Mouse (Mus musculus): ENCODE results near the gene Gdpd3. TPM values are rescaled to one million over a fixed set of nuclear protein-coding genes. Genes with fewer than 3 reads are reported as not detected.
"Not testable (repeated sequence)": the region's sequence is repeated elsewhere in the genome, so short reads cannot be mapped to it uniquely, and the experiment has no call there.

Gdpd3 gene
- polyA plus RNA-seq, 1 experiment from 2014 or later, result 1.5 TPM

- H3K4me2 ChIP-seq, result peak overlapping the region; percentile 39
- peaks cover 39% of the 10 kb centered on the region for H3K36me3 ChIP-seq
- H3K27me3 ChIP-seq, result no peaks in the 10 kb centered on the region
- no peak for ATAC-seq (ENCODE audit: low FRiP score, low read depth)
- 58% methylated on average over 17 of the region's 17 CpGs for WGBS
- H3K4me1 ChIP-seq (replicated peaks), result peaks cover 36% of the 10 kb centered on the region
- no peak overlapping the region for H3K9ac ChIP-seq
- peak overlapping the region; percentile 37 for H3K27ac ChIP-seq (replicated peaks)
- H3K4me3 ChIP-seq, result peak overlapping the region; percentile 12
- H3K9me3 ChIP-seq, result no peaks in the 10 kb centered on the region
Observed at GRCm38 (mm10) chr7:126762471-126763008, 3.6 kb upstream of the Gdpd3 start.

DNA sequence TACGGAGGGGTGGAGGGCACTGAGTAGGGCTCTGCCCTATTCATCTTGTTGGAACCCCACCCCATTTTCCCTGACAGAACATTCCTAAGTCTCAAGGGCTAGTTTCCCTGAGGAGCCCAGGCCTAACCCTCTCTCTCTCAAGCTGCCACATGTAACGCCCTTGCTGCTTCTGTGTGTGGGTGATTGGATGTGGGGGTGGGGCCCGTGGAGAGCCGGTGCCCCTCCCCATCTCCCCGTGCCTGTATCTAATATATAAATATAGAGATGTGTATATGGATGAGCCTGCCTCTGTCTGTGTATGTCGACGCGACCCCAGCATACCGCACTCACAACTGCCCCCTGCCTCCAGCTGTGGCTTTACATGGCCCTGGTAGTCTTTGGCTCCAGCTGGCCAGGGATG is 594 bp upstream of the Gdpd3 start:
- no peak overlapping the region for H3K4me2 ChIP-seq
- WGBS, result 92% methylated on average over 9 of the region's 9 CpGs

DNA sequence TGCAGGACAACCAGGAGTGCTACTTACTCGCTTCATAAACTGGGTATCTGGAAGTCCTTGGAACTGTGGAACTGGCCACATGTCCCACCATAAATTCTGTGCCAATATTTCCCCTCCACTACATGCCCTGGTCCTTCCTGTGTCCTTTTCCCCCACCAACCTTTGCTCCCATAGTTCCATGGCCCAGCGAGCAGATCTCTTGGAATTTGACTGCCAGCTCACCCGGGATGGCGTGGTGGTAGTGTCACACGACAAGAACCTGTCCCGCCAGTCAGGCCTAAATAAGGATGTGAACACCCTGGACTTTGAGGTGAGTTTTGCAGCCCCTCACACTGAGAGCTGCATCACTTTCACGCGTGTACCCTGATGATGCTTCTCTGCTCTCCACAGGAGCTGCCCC is 867 bp downstream of the Gdpd3 start:
- H3K4me1 ChIP-seq (replicated peaks), result peaks cover 14% of the 10 kb centered on the region
- H3K4me2 ChIP-seq, result no peak overlapping the region
- 96% methylated on average over 8 of the region's 8 CpGs for WGBS
- ATAC-seq (ENCODE audit: low FRiP score, low read depth), result no peak
- H3K27me3 ChIP-seq, result no peaks in the 10 kb centered on the region
- H3K9me3 ChIP-seq, result no peaks in the 10 kb centered on the region
- no peak overlapping the region for H3K27ac ChIP-seq (replicated peaks)
- H3K4me3 ChIP-seq, result no peak overlapping the region
- no peak overlapping the region for H3K9ac ChIP-seq
- peaks cover 61% of the 10 kb centered on the region for H3K36me3 ChIP-seq

More for the DNA sequence above, 594 bp upstream of the Gdpd3 start:
- peaks cover 58% of the 10 kb centered on the region for H3K36me3 ChIP-seq
- no peak for ATAC-seq (ENCODE audit: low FRiP score, low read depth)
- H3K9ac ChIP-seq, result no peak overlapping the region
- H3K9me3 ChIP-seq, result no peaks in the 10 kb centered on the region
- no peak overlapping the region for H3K4me3 ChIP-seq
- no peaks in the 10 kb centered on the region for H3K27me3 ChIP-seq
- no peak overlapping the region for H3K27ac ChIP-seq (replicated peaks)
- peaks cover 28% of the 10 kb centered on the region for H3K4me1 ChIP-seq (replicated peaks)

GRCm38 (mm10) chr7:126770784-126771183 is 4.7 kb downstream of the Gdpd3 start:
- Histone ChIP-seq H3K27me3 (no peaks in the 10 kb centered on the region), H3K9ac (no peak overlapping the region), H3K27ac (replicated peaks) (no peak overlapping the region), H3K9me3 (no peaks in the 10 kb centered on the region), H3K4me3 (no peak overlapping the region), H3K36me3 (peaks cover 37% of the 10 kb centered on the region), H3K4me1 (replicated peaks) (peaks cover 4% of the 10 kb centered on the region), H3K4me2 (no peak overlapping the region)
- ATAC-seq (ENCODE audit: low FRiP score, low read depth), result no peak
- WGBS, result 83% methylated on average over 12 of the region's 12 CpGs

GRCm38 (mm10) chr7:126773351-126773750 is 7.2 kb downstream of the Gdpd3 start:
- Histone ChIP-seq H3K27me3 (no peaks in the 10 kb centered on the region), H3K4me2 (no peak overlapping the region), H3K4me1 (replicated peaks) (peaks cover 25% of the 10 kb centered on the region), H3K9me3 (no peaks in the 10 kb centered on the region), H3K27ac (replicated peaks) (no peak overlapping the region), H3K36me3 (peaks cover 14% of the 10 kb centered on the region), H3K4me3 (no peak overlapping the region), H3K9ac (no peak overlapping the region)
- no peak for ATAC-seq (ENCODE audit: low FRiP score, low read depth)
- 87% methylated on average over 2 of the region's 2 CpGs for WGBS

DNA sequence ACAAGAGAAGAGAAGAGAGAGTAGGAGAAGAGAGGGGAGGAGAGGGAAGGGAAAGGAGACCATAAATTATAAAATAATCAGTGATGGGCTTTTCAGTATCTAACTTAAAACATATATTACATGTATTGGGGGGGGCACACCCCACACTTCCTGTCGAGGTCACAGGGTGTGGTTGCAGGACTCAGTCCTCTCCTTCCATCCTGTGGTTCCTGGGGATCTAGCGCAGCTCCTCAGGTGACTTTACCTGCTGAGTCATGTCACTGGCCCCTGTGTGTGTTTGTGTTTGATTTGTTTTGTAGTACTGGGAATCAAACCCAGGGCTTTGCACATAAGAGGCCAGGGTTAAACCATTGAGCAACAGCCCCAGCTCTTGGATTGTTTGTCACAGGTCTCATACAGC is 8.3 kb downstream of the Gdpd3 start:
- Histone ChIP-seq H3K4me1 (replicated peaks) (peaks cover 35% of the 10 kb centered on the region), H3K27me3 (no peaks in the 10 kb centered on the region), H3K4me2 (no peak overlapping the region), H3K27ac (replicated peaks) (no peak overlapping the region), H3K4me3 (no peak overlapping the region), H3K36me3 (peaks cover 12% of the 10 kb centered on the region), H3K9me3 (no peaks in the 10 kb centered on the region), H3K9ac (no peak overlapping the region)
- ATAC-seq (ENCODE audit: low FRiP score, low read depth), result no peak
- WGBS, result 93% methylated on average over 2 of the region's 2 CpGs

DNA sequence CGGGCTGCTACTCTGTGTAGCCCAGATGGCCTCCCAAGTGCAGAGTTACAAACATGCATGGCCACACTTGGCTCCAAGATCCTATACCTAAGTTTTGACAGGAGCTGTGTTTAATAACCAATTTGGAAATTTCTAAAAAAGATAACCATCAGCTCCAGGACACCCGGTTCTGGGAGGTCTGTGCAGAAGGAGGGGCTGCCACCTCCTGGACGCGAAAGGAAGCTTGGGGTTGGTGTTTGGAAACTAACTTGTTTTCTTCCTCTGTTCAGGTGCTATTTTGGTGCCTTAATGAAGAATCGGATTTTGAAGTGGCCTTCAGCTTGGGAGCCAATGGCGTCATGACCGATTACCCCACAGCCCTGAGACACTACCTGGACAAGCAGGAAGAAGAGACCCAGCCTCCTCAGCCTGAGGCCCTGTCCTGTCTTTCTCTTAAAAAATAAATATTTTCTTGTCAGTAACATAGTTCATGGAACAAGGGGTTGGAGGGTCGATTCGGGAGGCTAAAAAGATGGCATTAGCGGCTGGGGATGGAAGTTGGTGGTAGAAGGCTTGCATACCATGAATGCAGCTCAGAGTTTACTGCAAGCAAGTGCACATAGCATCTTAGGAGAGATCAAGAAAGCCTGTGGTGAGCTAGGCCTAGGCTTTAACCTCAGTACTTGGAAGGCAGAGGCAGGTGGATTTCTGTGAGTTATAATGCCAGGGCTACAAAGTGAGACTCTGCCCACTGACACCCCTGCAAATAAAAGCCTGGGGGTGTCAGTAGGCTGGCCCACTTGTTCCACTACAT is 9.2 kb downstream of the Gdpd3 start:
- H3K9me3 ChIP-seq, result no peaks in the 10 kb centered on the region
- H3K4me3 ChIP-seq, result no peak overlapping the region
- 91% methylated on average over 10 of the region's 10 CpGs for WGBS
- H3K4me1 ChIP-seq (replicated peaks), result peaks cover 44% of the 10 kb centered on the region
- H3K27me3 ChIP-seq, result no peaks in the 10 kb centered on the region
- no peak overlapping the region for H3K9ac ChIP-seq
- H3K36me3 ChIP-seq, result 0 out of 2 replicates have a peak, but pooled peaks cover 3% of the 10 kb centered on the region
- no peak overlapping the region for H3K4me2 ChIP-seq
- ATAC-seq (ENCODE audit: low FRiP score, low read depth), result no peak
- no peak overlapping the region for H3K27ac ChIP-seq (replicated peaks)

DNA sequence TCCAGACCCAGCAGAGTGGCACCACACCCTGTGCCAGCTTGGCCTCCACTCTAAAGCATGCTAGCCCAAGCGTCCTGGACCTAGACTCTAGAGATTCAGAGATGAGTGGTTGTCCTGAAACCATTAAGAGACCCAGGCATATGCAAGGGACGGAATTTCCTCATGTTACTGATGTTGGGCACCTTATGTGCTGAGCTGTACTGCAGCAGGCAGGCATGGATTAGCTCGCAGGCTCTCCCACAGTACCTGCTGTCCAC is 9.8 kb downstream of the Gdpd3 start:
- H3K4me3 ChIP-seq, result peak overlapping the region; percentile 88; the same call in 1 of the 2 replicates
- H3K36me3 ChIP-seq, result 0 out of 2 replicates have a peak, but pooled peaks cover 3% of the 10 kb centered on the region
- no peaks in the 10 kb centered on the region for H3K9me3 ChIP-seq
- H3K9ac ChIP-seq, result peak overlapping the region; percentile 96
- WGBS, result 69% methylated on average over 3 of the region's 3 CpGs
- no peak for ATAC-seq (ENCODE audit: low FRiP score, low read depth)
- H3K4me1 ChIP-seq (replicated peaks), result peaks cover 50% of the 10 kb centered on the region
- peak overlapping the region; percentile 93 for H3K4me2 ChIP-seq
- H3K27me3 ChIP-seq, result no peaks in the 10 kb centered on the region
- peak overlapping the region; percentile 88; the same call in 1 of the 2 replicates for H3K27ac ChIP-seq (replicated peaks)

DNA sequence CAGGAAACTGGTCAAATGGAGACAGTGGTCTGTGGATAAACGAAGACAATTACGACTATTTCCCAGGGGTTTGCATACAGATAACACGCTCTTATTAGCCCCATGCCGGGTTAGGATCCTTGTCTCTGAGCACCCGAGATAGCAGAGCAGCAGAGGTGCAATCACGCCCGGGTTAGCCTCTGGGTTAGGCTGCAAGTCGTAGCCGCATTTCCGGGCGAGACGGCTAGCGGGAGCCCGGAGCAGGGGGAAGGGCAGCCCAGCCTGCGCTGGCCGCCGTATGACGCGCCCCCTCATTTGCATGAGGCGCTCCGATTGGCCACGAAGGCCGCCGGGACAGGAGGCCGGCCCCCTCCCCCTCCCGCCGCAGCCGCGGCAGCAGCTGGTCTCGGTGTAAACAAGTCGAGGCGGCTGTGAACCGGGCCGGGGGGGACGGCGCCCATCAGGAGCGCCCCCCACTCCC is 10.5 kb downstream of the Gdpd3 start, which contains the start of gene Ypel3:
Ypel3 (plus strand) TSS at position 358 of the 460 bp plus-strand sequence.
- ATAC-seq (ENCODE audit: low FRiP score, low read depth), result peak; percentile 90
- no peaks in the 10 kb centered on the region for H3K27me3 ChIP-seq
- peak within 1 kb of the TSS; percentile 96 for H3K9ac ChIP-seq
- peak within 1 kb of the TSS; percentile 93 for H3K4me2 ChIP-seq
- peak within 1 kb of the TSS; percentile 88 for H3K27ac ChIP-seq (replicated peaks)
- peaks cover 57% of the 10 kb centered on the region for H3K4me1 ChIP-seq (replicated peaks)
- under 1% methylated on average over 25 of the region's 37 CpGs for WGBS
- H3K4me3 ChIP-seq, result peak within 1 kb of the TSS; percentile 88
- no peaks in the 10 kb centered on the region for H3K9me3 ChIP-seq
- H3K36me3 ChIP-seq, result no peaks in the 10 kb centered on the region

- Histone ChIP-seq H3K4me2 (peak overlapping the region; percentile 93), H3K27ac (replicated peaks) (peak overlapping the region; percentile 88), H3K36me3 (no peaks in the 10 kb centered on the region), H3K9ac (peak overlapping the region; percentile 96), H3K9me3 (no peaks in the 10 kb centered on the region), H3K27me3 (no peaks in the 10 kb centered on the region), H3K4me1 (replicated peaks) (peaks cover 58% of the 10 kb centered on the region), H3K4me3 (peak overlapping the region; percentile 88)
- WGBS, result 44% methylated on average over 10 of the region's 10 CpGs
- ATAC-seq (ENCODE audit: low FRiP score, low read depth), result no peak
Observed at GRCm38 (mm10) chr7:126777476-126777875, 11.3 kb downstream of the Gdpd3 start.

DNA sequence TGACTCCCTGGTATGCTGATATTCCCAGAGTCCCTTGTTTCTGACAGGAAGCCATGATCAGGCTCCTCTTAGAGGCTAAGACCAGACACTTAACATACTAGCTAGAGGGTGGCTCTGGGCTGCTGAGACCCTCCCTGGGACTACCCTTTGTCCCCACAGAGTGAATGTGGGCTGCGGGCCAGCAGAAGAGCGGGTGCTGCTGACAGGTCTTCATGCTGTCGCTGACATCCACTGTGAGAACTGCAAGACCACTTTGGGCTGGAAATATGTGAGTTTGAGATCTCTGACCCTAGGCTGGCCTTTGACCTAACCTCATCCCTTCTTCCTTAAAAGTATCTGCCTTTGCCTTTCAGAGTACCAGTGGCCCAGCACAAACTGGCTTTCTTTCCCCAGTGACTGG is 12.0 kb downstream of the Gdpd3 start:
- Histone ChIP-seq H3K4me2 (peak overlapping the region; percentile 93), H3K36me3 (no peaks in the 10 kb centered on the region), H3K27ac (replicated peaks) (no peak overlapping the region), H3K4me3 (peak overlapping the region; percentile 88; the same call in 1 of the 2 replicates), H3K9ac (peak overlapping the region; percentile 96; the same call in 1 of the 2 replicates), H3K27me3 (no peaks in the 10 kb centered on the region), H3K4me1 (replicated peaks) (peaks cover 58% of the 10 kb centered on the region), H3K9me3 (no peaks in the 10 kb centered on the region)
- ATAC-seq (ENCODE audit: low FRiP score, low read depth), result no peak
- WGBS, result 87% methylated on average over 3 of the region's 3 CpGs

GRCm38 (mm10) chr7:126779101-126779500 is 13.0 kb downstream of the Gdpd3 start:
- not testable (repeated sequence) for ATAC-seq (ENCODE audit: low FRiP score, low read depth); H3K27ac ChIP-seq (replicated peaks); H3K4me3 ChIP-seq; H3K36me3 ChIP-seq; H3K27me3 ChIP-seq; H3K9ac ChIP-seq; H3K9me3 ChIP-seq; H3K4me2 ChIP-seq
- H3K4me1 ChIP-seq (replicated peaks), result peaks cover 58% of the 10 kb centered on the region
- WGBS, result 91% methylated on average over 7 of the region's 7 CpGs

All from hindbrain, embryonic 15.5 days (tissue).